Mouse (Mus musculus) midbrain, embryonic 14.5 days (tissue): ENCODE results near the gene Syvn1. TPM values are rescaled to one million over a fixed set of nuclear protein-coding genes. Genes with fewer than 3 reads are reported as not detected.
A peak's percentile ranks its signal among the peaks of the same experiment; 100 is the strongest.

ENCODE experiments used
- ATAC-seq: fragments of 200-750 bp; cut with Nextera tagmentation; 2 replicates; pipeline ENCODE4 v1.8.0; 2017; ENCODE audit warnings: moderate number of reproducible peaks, moderate library complexity; ENCODE audit not compliant: low FRiP score, low TSS enrichment
- DNase-seq: peaks from one replicate; pipeline ENCODE4 v3.0.0-alpha.2; 2015
- H3K27ac ChIP-seq: fragments of 300-500 bp; sonication (generic); replicated peaks from 2 replicates; pipeline ENCODE4 v1.5.1; 2014; ENCODE audit warnings: mild to moderate bottlenecking, low read depth, low read length, moderate library complexity
- H3K27me3 ChIP-seq: fragments of 300-500 bp; sonication (generic); 2 replicates; pipeline ENCODE4 v1.6.1; 2014; ENCODE audit warnings: low read length, control low read depth, mixed read lengths; ENCODE audit not compliant: control insufficient read depth, insufficient read depth
- H3K36me3 ChIP-seq: fragments of 300-500 bp; sonication (generic); 2 replicates; pipeline ENCODE4 v1.6.1; 2014; ENCODE audit warnings: low read length, control low read depth; ENCODE audit not compliant: control insufficient read depth, insufficient read depth
- H3K4me1 ChIP-seq: fragments of 300-500 bp; sonication (generic); 2 replicates; pipeline ENCODE4 v1.6.1; 2014; ENCODE audit warnings: mild to moderate bottlenecking, antibody characterized with exemption, low read length, control low read depth; ENCODE audit not compliant: control insufficient read depth, insufficient read depth
- H3K4me2 ChIP-seq: fragments of 300-500 bp; sonication (generic); 2 replicates; pipeline ENCODE4 v1.6.1; 2014; ENCODE audit warnings: mild to moderate bottlenecking, low read length, moderate library complexity
- H3K4me3 ChIP-seq: fragments of 300-500 bp; sonication (generic); replicated peaks from 2 replicates; pipeline ENCODE4 v1.5.1; 2014; ENCODE audit warnings: low read depth, low read length
- H3K9ac ChIP-seq: fragments of 300-500 bp; sonication (generic); replicated peaks from 2 replicates; pipeline ENCODE4 v1.6.1; 2014; ENCODE audit warnings: mild to moderate bottlenecking, low read length, moderate library complexity
- H3K9me3 ChIP-seq: fragments of 300-500 bp; sonication (generic); 2 replicates; pipeline ENCODE4 v1.6.1; 2016; ENCODE audit warnings: low read length, control low read depth, mixed read lengths; ENCODE audit not compliant: control insufficient read depth
- WGBS: fragments of 180-500 bp; shearing (Covaris S2); extraction: QIAGEN DNeasy Blood & Tissue Kit; methylation state at CpG from one replicate; pipeline ENCODE4 v1.1.7; 2014; 5-methylcytosine and 5-hydroxymethylcytosine counted together
- polyA plus RNA-seq: library from polyadenylated mRNA; unstranded; fragments of >200 nt; fragmentation: Nextera tagmentation; extraction: Ambion mirVana; gene quantifications from 2 replicates; pipeline ENCODE4 v1.2.1, GENCODE M21; 2014

Syvn1 gene
- polyA plus RNA-seq, 1 experiment from 2014 or later: 33.6 TPM

DNA sequence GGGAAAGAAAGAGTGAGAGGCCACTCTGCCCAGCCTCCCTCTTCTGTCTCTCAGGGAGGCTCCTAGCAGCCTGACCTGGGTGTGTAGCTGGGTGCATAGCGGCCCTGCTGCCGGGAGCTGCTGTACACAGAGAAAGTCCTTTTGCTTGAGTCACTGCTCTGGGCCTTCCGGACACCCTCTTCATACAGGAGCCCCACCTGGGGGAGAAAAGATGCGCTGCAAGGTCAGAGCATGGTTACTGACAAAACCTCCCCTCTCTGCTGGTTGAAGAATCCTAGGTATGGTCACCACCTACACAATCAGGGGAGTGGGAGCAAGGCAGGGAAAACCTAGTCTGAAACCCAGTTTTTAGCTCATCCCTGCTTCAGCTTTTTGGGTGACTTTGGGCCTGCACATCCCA, 22.6 kb downstream of the Syvn1 start:
- Histone ChIP-seq H3K27ac (no peak overlapping the region), H3K4me3 (no peak overlapping the region), H3K27me3 (no peaks in the 10 kb centered on the region), H3K9ac (no peak overlapping the region), H3K4me2 (no peak overlapping the region), H3K9me3 (no peaks in the 10 kb centered on the region), H3K36me3 (peaks cover 41% of the 10 kb centered on the region), H3K4me1 (peaks cover 14% of the 10 kb centered on the region)
- DNase-seq (no peak), ATAC-seq (no peak)
- 79% methylated on average over 4 of the region's 4 CpGs for WGBS

DNA sequence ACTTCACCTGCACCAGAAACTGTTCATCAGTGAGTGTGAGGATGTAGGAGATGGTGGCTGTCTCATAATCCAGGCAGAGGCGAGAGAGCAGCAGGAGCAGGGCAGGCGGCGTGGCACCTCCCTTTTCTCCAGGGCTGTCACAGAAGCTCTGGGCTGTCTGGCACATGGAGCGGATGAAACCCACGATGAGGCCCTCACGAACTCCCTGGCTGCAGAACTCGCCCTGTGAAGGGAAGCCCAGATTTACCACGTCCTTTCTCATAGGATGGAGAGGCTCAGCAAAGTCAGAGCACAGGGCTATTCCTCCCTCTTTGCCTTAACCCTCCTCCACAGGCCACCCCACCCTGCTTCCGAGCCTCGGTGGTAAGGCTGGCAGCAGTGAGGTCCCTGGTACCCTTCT, 23.5 kb downstream of the Syvn1 start:
- H3K36me3 ChIP-seq: peaks cover 43% of the 10 kb centered on the region
- 93% methylated on average over 10 of the region's 10 CpGs for WGBS
- H3K4me1 ChIP-seq: peaks cover 14% of the 10 kb centered on the region
- H3K27ac ChIP-seq: no peak overlapping the region
- H3K4me2 ChIP-seq: no peak overlapping the region
- H3K9me3 ChIP-seq: no peaks in the 10 kb centered on the region
- H3K4me3 ChIP-seq: no peak overlapping the region
- no peak for ATAC-seq
- H3K9ac ChIP-seq: no peak overlapping the region
- no peak for DNase-seq
- no peaks in the 10 kb centered on the region for H3K27me3 ChIP-seq

DNA sequence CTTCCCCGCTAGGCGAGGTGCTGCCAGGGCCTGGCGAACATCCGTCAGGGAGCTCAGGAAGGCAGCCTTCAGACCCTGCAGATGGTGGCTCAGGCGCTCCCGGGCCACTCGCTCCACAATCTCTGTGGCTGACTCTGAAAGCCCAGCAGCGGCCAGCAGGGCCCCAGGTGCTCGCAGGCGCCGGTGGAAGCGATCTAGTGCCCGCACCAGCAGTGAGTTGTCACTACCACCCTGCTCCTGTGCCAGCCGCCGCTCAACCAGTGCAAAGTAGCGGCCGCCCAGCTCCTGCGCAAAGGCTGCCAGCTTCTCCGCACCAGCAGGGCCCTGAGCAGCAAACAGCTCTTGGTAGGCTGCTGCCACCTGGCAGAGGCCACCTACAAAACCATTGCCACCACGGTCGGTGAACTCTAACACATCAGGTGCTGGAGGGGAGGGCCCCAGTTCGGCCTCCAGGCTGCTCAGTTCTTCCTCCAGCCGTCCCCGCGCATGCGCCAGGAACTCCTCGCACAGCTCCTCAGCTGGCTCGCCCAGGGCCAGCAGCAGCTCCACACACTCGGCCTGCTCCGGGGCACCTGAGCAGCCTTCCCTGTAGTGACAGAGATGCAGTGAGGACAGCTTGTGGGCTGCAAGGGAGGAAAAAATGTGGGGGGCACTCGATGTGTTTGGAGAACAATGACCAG, 24.3 kb downstream of the Syvn1 start:
- Histone ChIP-seq H3K9me3 (no peaks in the 10 kb centered on the region), H3K9ac (no peak overlapping the region), H3K27ac (no peak overlapping the region), H3K4me2 (no peak overlapping the region), H3K4me1 (peaks cover 14% of the 10 kb centered on the region), H3K4me3 (no peak overlapping the region), H3K27me3 (no peaks in the 10 kb centered on the region), H3K36me3 (peaks cover 46% of the 10 kb centered on the region)
- WGBS: 93% methylated on average over 31 of the region's 31 CpGs
- DNase-seq: no peak
- ATAC-seq: no peak

DNA sequence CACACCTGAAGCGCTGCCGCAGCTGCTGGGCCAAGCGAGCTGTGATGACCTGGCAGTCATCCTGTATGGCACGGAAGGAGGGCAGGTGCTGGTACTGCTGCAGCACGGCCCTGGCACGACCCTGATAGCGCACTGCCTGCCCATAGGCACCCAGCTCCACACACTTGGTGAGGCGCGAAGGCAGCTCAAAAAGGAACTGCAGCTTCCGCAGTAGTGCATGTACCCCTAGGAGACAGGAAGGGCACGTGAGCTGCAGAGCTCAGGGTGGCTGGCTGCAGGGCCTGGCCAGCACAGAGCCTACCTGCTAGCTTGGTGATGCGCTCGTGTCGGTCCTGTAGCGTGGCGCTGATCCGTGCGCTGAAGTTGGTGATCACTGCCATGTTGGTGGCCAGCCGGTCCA, 24.9 kb downstream of the Syvn1 start:
- Histone ChIP-seq H3K4me3 (no peak overlapping the region), H3K27me3 (no peaks in the 10 kb centered on the region), H3K4me2 (no peak overlapping the region), H3K36me3 (peaks cover 46% of the 10 kb centered on the region), H3K27ac (no peak overlapping the region), H3K9ac (no peak overlapping the region), H3K4me1 (peaks cover 15% of the 10 kb centered on the region), H3K9me3 (no peaks in the 10 kb centered on the region)
- DNase-seq (no peak), ATAC-seq (no peak)
- WGBS: 94% methylated on average over 19 of the region's 19 CpGs

DNA sequence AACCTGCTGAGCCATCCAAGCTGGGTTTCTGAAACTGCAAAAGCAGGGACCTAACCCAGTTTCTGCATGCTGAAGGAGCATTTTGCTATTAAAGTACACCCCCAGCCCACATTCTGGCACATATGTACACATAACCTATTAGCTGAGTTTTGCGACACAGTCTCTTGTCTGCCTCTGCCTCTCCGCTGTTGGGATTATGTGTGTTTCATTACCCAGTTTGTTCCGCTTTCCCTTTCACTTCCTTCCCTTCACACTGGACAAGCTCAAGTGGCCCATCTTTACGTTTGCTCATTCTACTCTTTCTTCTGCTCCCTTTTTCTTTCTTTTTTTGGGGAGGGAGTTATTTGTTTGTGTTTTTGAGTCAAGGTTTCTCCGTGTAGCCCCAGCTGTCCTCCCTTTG, 27.5 kb downstream of the Syvn1 start:
- no peak overlapping the region for H3K4me3 ChIP-seq
- no peak overlapping the region for H3K9ac ChIP-seq
- peaks cover 8% of the 10 kb centered on the region for H3K4me1 ChIP-seq
- H3K9me3 ChIP-seq: no peaks in the 10 kb centered on the region
- no peak overlapping the region for H3K27ac ChIP-seq
- DNase-seq (no peak), ATAC-seq (no peak)
- H3K4me2 ChIP-seq: no peak overlapping the region
- no peaks in the 10 kb centered on the region for H3K27me3 ChIP-seq
- H3K36me3 ChIP-seq: peaks cover 43% of the 10 kb centered on the region
- WGBS: 96% methylated on average over 5 of the region's 5 CpGs

DNA sequence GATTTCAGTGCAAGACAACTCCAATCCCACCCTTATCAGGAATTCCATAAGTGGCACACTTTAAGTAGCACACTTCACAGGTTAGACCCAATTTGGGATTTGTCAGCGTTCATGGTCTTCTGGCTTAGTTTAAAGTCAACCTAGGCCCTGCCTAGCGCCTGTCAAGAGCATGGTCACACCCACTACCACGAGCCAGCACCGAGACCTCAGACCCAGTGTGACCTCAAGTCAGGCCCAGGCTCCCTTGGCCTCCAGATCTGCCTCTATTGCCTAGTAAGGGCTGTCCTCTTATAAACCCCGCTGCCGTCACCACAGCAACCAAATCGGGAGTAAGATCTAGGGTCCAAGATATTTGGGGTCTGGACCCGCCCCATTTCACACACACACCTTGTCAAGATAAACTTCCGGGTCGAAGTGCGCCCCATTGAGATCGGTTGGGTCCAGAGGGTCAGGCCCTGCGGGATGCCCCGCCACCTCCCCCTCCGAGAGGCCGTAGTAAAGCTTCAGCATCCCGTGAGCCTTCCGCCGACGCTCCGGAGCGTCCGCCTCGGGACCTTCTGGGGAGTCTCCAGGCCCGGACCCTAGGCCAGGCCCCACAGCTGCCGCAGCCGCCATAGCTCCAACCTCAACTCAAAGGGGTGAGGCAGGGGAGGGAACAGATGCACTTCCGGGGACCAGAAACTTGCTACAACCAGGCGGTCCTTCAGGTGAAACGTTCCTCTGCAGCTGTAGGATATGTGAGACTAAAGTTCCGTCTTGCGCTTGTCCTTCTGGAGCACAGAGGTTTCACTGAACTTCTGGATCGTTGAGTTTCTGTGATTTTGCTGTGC, 30.4 kb downstream of the Syvn1 start, which contains the start of gene Vps51:
Vps51 (minus strand) TSS at position 668 of the 830 bp plus-strand sequence.
- H3K27ac ChIP-seq: peak within 1 kb of the TSS; percentile 81
- peak within 1 kb of the TSS; percentile 69 for H3K9ac ChIP-seq
- peaks cover 34% of the 10 kb centered on the region for H3K36me3 ChIP-seq
- peaks cover 8% of the 10 kb centered on the region for H3K4me1 ChIP-seq
- H3K27me3 ChIP-seq: no peaks in the 10 kb centered on the region
- ATAC-seq: peak; percentile 86
- peak within 1 kb of the TSS; percentile 91 for H3K4me2 ChIP-seq
- DNase-seq: peak; percentile 93
- WGBS: 2% methylated on average over 33 of the region's 33 CpGs
- peak within 1 kb of the TSS; percentile 77 for H3K4me3 ChIP-seq
- H3K9me3 ChIP-seq: no peaks in the 10 kb centered on the region

DNA sequence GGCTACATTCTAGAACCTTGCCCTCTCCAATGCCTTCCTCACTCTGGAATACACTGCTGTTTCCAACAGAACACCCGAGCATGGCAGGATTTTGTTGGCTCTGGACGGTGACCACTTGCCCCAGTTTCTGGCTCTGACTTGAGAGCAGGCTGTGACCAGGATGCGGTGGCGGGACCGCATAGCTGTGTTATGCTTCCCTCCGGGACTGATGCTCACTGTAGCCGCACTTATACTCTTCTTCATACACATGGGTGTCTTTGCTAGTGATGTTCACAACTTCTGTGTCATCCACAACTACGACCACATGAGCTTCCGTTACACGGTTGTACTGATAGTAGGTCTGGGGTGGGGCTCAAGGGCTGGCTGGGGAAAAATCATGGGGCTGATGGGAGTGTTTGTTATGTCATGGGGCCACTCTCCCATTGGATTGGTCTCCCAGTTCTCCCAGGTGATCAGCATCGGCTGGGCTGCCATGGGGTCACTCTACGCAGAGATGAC, 33.7 kb downstream of the Syvn1 start, which contains the start of gene Tmem262:
Tmem262 (plus strand) TSS at position 51 of the 498 bp plus-strand sequence.
- ATAC-seq (no peak), DNase-seq (no peak)
- Histone ChIP-seq H3K36me3 (peaks cover 27% of the 10 kb centered on the region), H3K27ac (no peak within 1 kb of the TSS), H3K27me3 (no peaks in the 10 kb centered on the region), H3K4me2 (no peak within 1 kb of the TSS), H3K9ac (no peak within 1 kb of the TSS), H3K4me1 (peaks cover 17% of the 10 kb centered on the region), H3K9me3 (no peaks in the 10 kb centered on the region), H3K4me3 (no peak within 1 kb of the TSS)
- 96% methylated on average over 12 of the region's 12 CpGs for WGBS

DNA sequence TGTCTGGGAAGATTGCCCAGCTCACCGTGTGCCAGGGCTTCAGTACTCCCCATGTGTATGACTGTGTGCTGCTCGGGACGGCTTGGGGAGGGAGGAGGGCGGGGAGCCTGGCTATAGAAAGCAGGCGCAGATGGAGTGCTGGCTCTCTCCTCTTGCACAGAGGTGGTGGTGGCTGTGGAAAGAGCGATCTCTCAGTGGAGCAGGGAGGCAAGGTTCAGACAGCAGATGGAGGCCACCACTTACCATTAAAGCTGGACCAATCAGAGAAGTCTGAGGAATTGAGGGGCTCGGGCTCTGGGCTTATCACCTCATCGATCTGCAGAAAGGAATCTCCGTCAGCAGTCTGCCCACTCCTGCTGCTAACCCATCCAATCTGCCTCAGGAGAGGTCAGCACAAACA, 35.8 kb downstream of the Syvn1 start, which contains the start of gene Gm28374:
Gm28374 (minus strand) TSS at position 101 of the 400 bp plus-strand sequence.
- 93% methylated on average over 9 of the region's 9 CpGs for WGBS

More for the DNA sequence above, 35.8 kb downstream of the Syvn1 start, which contains the start of gene Gm28374:
- Histone ChIP-seq H3K27ac (no peak within 1 kb of the TSS), H3K27me3 (no peaks in the 10 kb centered on the region), H3K9me3 (no peaks in the 10 kb centered on the region), H3K4me3 (no peak within 1 kb of the TSS), H3K4me1 (peaks cover 16% of the 10 kb centered on the region), H3K36me3 (peaks cover 26% of the 10 kb centered on the region), H3K4me2 (no peak within 1 kb of the TSS), H3K9ac (no peak within 1 kb of the TSS)
- no peak for ATAC-seq
- DNase-seq: no peak
